Mouse (Mus musculus) Muller cell, postnatal 12 days (primary cell): Measurements from ENCODE around the gene Tecr.
"Not testable (repeated sequence)": the region's sequence is repeated elsewhere in the genome, so short reads cannot be mapped to it uniquely, and the experiment has no call there.

ENCODE experiments used
- DNase-seq: peaks from one replicate; pipeline ENCODE4 v3.0.0-alpha.2; 2015; ENCODE audit errors: inconsistent ontology term

The Tecr gene

GRCm38 (mm10) chr8:83582226-83582625, 25.5 kb downstream of the Tecr start:
- DNase-seq = no peak

- DNase-seq = no peak
Observed at GRCm38 (mm10) chr8:83580826-83581225, 26.9 kb downstream of the Tecr start.

GRCm38 (mm10) chr8:83579676-83580075, 28.1 kb downstream of the Tecr start:
- DNase-seq = no peak

GRCm38 (mm10) chr8:83578131-83579055, 29.4 kb downstream of the Tecr start:
- DNase-seq = no peak

- DNase-seq = no peak
Observed at GRCm38 (mm10) chr8:83577384-83577791, 30.4 kb downstream of the Tecr start.

GRCm38 (mm10) chr8:83576921-83577320, 30.9 kb downstream of the Tecr start:
- DNase-seq = no peak

GRCm38 (mm10) chr8:83576516-83576895, 31.3 kb downstream of the Tecr start:
- DNase-seq = no peak

GRCm38 (mm10) chr8:83575561-83576515, 31.9 kb downstream of the Tecr start:
- DNase-seq = no peak

- DNase-seq = no peak
Observed at GRCm38 (mm10) chr8:83574631-83575315, 33.0 kb downstream of the Tecr start.

- DNase-seq = no peak
Observed at GRCm38 (mm10) chr8:83573140-83573875, 34.5 kb downstream of the Tecr start.

- DNase-seq = no peak
Observed at GRCm38 (mm10) chr8:83572246-83572812, 35.4 kb downstream of the Tecr start.

- no peak for DNase-seq
Observed at GRCm38 (mm10) chr8:83571791-83572190, 36.0 kb downstream of the Tecr start.

GRCm38 (mm10) chr8:83571001-83571340, 36.8 kb downstream of the Tecr start:
- not testable (repeated sequence) for DNase-seq

GRCm38 (mm10) chr8:83570272-83571000, 37.3 kb downstream of the Tecr start:
- DNase-seq = no peak

- no peak for DNase-seq
Observed at GRCm38 (mm10) chr8:83569165-83569564, 38.6 kb downstream of the Tecr start.

- no peak for DNase-seq
Observed at GRCm38 (mm10) chr8:83568755-83569154, 39.0 kb downstream of the Tecr start.

- DNase-seq = no peak
Observed at GRCm38 (mm10) chr8:83568128-83568527, 39.6 kb downstream of the Tecr start.

GRCm38 (mm10) chr8:83567668-83568067, 40.1 kb downstream of the Tecr start:
- DNase-seq = no peak

- DNase-seq = peak; percentile 95
Observed at GRCm38 (mm10) chr8:83566469-83567395, 41.0 kb downstream of the Tecr start, which contains the start of gene Ndufb7. TSS of gene Ndufb7 (plus strand) at chr8:83566671.
